Comparison of ENCODE assay signal across 8 mouse cellular contexts in genomic region chr3:69045750-69046149, GRCm38 (mm10). TPM values are rescaled to one million over a fixed set of nuclear protein-coding genes. Genes with fewer than 3 reads are reported as not detected.
DNase-seq lines count a peak whose midpoint lies in the region; ATAC-seq lines count a peak whose summit lies in the region.

No protein-coding gene starts in this region.

- H3K4me1 ChIP-seq in lung, embryonic 16.5 days (replicated peaks; ENCODE audit: control insufficient read depth, insufficient read depth, low read length) = peaks cover 16% of the 10 kb centered on the region
- H3K4me1 ChIP-seq in embryonic facial prominence, embryonic 15.5 days = peaks cover 15% of the 10 kb centered on the region
- peaks cover 32% of the 10 kb centered on the region for H3K4me1 ChIP-seq in limb, embryonic 10.5 days

- H3K4me2 ChIP-seq in lung, embryonic 16.5 days (ENCODE audit: low read depth, low read length) = peak overlapping the region; percentile 62
- H3K4me2 ChIP-seq in embryonic facial prominence, embryonic 15.5 days (replicated peaks) = peak overlapping the region; percentile 81

- WGBS in lung, embryonic 16.5 days = 21% methylated on average over 13 of the region's 13 CpGs
- 21% methylated on average over 13 of the region's 13 CpGs for WGBS in embryonic facial prominence, embryonic 15.5 days
- WGBS in limb, embryonic 10.5 days = 29% methylated on average over 13 of the region's 13 CpGs

- no peaks in the 10 kb centered on the region for H3K9me3 ChIP-seq in lung, embryonic 16.5 days (ENCODE audit: control insufficient read depth, low read length)
- H3K9me3 ChIP-seq in embryonic facial prominence, embryonic 15.5 days (replicated peaks) = no peaks in the 10 kb centered on the region
- no peaks in the 10 kb centered on the region for H3K9me3 ChIP-seq in limb, embryonic 10.5 days (replicated peaks)

- no peak for ATAC-seq in lung, embryonic 16.5 days (ENCODE audit: low read depth)
- no peak for ATAC-seq in embryonic facial prominence, embryonic 15.5 days (ENCODE audit: insufficient number of reproducible peaks, low FRiP score, low TSS enrichment, low read depth)

- H3K27me3 ChIP-seq in lung, embryonic 16.5 days (ENCODE audit: control insufficient read depth, insufficient read depth, low read depth, low read length) = no peaks in the 10 kb centered on the region
- no peaks in the 10 kb centered on the region for H3K27me3 ChIP-seq in embryonic facial prominence, embryonic 15.5 days
- H3K27me3 ChIP-seq in limb, embryonic 10.5 days (ENCODE audit: low read depth, poor library complexity, severe bottlenecking) = no peaks in the 10 kb centered on the region

- peak overlapping the region; percentile 93 for H3K4me3 ChIP-seq in lung, embryonic 16.5 days (ENCODE audit: low read length)
- H3K4me3 ChIP-seq in embryonic facial prominence, embryonic 15.5 days (replicated peaks) = peak overlapping the region; percentile 89
- peak overlapping the region; percentile 95 for H3K4me3 ChIP-seq in limb, embryonic 10.5 days

- no peak for DNase-seq in lung, postnatal 10 days
- peak; percentile 55 for DNase-seq in limb, embryonic 10.5 days (ENCODE audit: low spot score)
- peak; percentile 45 for DNase-seq in retina, embryonic 14.5 days (ENCODE audit: low spot score)
- DNase-seq in layer of hippocampus, postnatal 25 days (ENCODE audit: extremely low spot score in 1 of 2, low spot score in 1 of 2) = no peak
- no peak for DNase-seq in ovary, postnatal 36 days (ENCODE audit: low spot score)
- no peak for DNase-seq in spleen, postnatal 4 days (ENCODE audit: low spot score in 2 of 2)

- 0 out of 2 replicates have a peak, but pooled peaks cover 2% of the 10 kb centered on the region for H3K36me3 ChIP-seq in lung, embryonic 16.5 days (ENCODE audit: control insufficient read depth, insufficient read depth, low read length)
- H3K36me3 ChIP-seq in embryonic facial prominence, embryonic 15.5 days = no peaks in the 10 kb centered on the region
- H3K36me3 ChIP-seq in limb, embryonic 10.5 days = peaks cover 24% of the 10 kb centered on the region

- H3K27ac ChIP-seq in lung, embryonic 16.5 days (ENCODE audit: low read length) = no peak overlapping the region
- H3K27ac ChIP-seq in embryonic facial prominence, embryonic 15.5 days (replicated peaks) = no peak overlapping the region; the same call in 1 of the 2 replicates
- H3K27ac ChIP-seq in limb, embryonic 10.5 days = peak overlapping the region; percentile 100

- H3K9ac ChIP-seq in lung, embryonic 16.5 days (ENCODE audit: low read length) = peak overlapping the region; percentile 93
- no peak overlapping the region for H3K9ac ChIP-seq in embryonic facial prominence, embryonic 15.5 days

RNA-seq across cellular contexts. Expression of gene Trim59, which starts 1.2 kb away (rescaled TPM):
- 101 and 115 TPM in 2 replicates for polyA plus RNA-seq in lung, embryonic 16.5 days (2015; fragmentation: Nextera tagmentation; extraction: Ambion mirVana)
- polyA plus RNA-seq in embryonic facial prominence, embryonic 15.5 days (2015; fragmentation: Nextera tagmentation; extraction: Ambion mirVana) = 77.5 and 86.0 TPM in 2 replicates
- 180 and 192 TPM in 2 replicates for polyA plus RNA-seq in limb, embryonic 10.5 days (2016; fragmentation: Nextera tagmentation; extraction: Ambion mirVana)
- 10 to 100 TPM; 13.0 to 14.6 TPM for total RNA-seq in layer of hippocampus, postnatal 25 days (2021)

RNA-seq across cellular contexts. Expression of gene Smc4, which starts 41.2 kb away (rescaled TPM):
- polyA plus RNA-seq in lung, embryonic 16.5 days (2015; fragmentation: Nextera tagmentation; extraction: Ambion mirVana) = 196 and 214 TPM in 2 replicates
- 143 and 144 TPM in 2 replicates for polyA plus RNA-seq in embryonic facial prominence, embryonic 15.5 days (2015; fragmentation: Nextera tagmentation; extraction: Ambion mirVana)
- 136 and 176 TPM in 2 replicates for polyA plus RNA-seq in limb, embryonic 10.5 days (2016; fragmentation: Nextera tagmentation; extraction: Ambion mirVana)
- 1 to 10 TPM; 6.8 to 7.0 TPM for total RNA-seq in layer of hippocampus, postnatal 25 days (2021)

RNA-seq across cellular contexts. Expression of gene Ift80, which starts 41.4 kb away (rescaled TPM):
- 20.7 and 21.0 TPM in 2 replicates for polyA plus RNA-seq in lung, embryonic 16.5 days (2015; fragmentation: Nextera tagmentation; extraction: Ambion mirVana)
- 16.7 and 19.6 TPM in 2 replicates for polyA plus RNA-seq in embryonic facial prominence, embryonic 15.5 days (2015; fragmentation: Nextera tagmentation; extraction: Ambion mirVana)
- polyA plus RNA-seq in limb, embryonic 10.5 days (2016; fragmentation: Nextera tagmentation; extraction: Ambion mirVana) = 16.8 and 19.6 TPM in 2 replicates
- 10 to 100 TPM; 23.5 to 23.9 TPM for total RNA-seq in layer of hippocampus, postnatal 25 days (2021)

Comparison
In these comparisons a context has a peak if more than half of its experiments do, and no peak if none do; other contexts are left out.
1. DNase-seq: peak in limb, embryonic 10.5 days (single experiment) and retina, embryonic 14.5 days (single experiment); none in lung, postnatal 10 days (single experiment), layer of hippocampus, postnatal 25 days (0 of 2), ovary, postnatal 36 days (single experiment) and spleen, postnatal 4 days (0 of 2).
2. Peak in every context shown above with its lines, with median percentiles within 50 percentile points of each other: H3K4me3 ChIP-seq.